Mouse (Mus musculus) spleen, adult 10 weeks (tissue): Measurements from ENCODE around the gene Ldlrad3. TPM values are rescaled to one million over a fixed set of nuclear protein-coding genes. Genes with fewer than 3 reads are reported as not detected.

Experiments
- polyA plus RNA-seq: library from polyadenylated mRNA; stranded (reverse); fragments of 350-450 nt; fragmentation: Illumina TruSeq; extraction: RNeasy Lipid Tissue Mini Kit (QIAGEN cat#74804); gene quantifications from one replicate; pipeline ENCODE4 v1.2.3, GENCODE M21; 2015; ENCODE audit warnings: low replicate concordance; ENCODE audit not compliant: insufficient read depth

Gene Ldlrad3
- polyA plus RNA-seq, result 10.0 TPM

DNA sequence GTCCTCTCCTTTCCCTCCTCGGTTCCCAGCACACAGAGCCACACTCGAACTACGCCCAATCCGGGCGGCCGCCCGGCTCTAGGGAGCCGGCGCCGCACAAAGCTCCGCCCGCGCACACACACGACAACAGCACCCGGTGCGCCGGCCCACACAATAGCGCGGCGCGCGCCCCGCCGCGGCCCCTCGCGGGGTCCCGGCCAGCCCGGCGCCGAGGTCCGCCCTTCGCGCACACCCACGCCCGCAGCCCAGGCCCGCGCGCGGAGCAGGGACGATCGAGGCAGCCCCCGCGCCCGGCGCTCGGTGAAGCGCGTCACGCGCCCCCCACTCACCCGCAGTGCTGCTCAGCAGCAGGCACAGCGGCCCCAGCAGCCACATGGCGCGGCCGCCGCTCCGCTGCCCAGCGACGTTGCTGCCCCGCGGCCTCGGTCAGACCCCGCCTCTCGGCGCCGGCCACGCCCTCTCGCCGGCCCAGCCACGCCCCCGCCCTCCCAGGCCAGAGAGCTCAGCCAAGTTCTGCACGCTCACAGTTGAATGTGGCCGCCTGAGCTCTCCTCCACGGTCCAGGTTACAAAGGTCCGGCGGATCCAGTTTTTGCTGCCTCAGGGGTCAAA, at the start of gene Ldlrad3:
Ldlrad3 (minus strand) TSS at position 435 of the 611 bp plus-strand sequence.

Other genes starting within 250 kb of the Ldlrad3 start
- gene Trim44, start 221.4 kb upstream of the Ldlrad3 start, polyA plus RNA-seq, result 93.7 TPM